Mouse (Mus musculus) lung, adult 2 months (tissue): ENCODE measurements around the gene Cisd3. TPM values are rescaled to one million over a fixed set of nuclear protein-coding genes. Genes with fewer than 3 reads are reported as not detected.
"Not testable (repeated sequence)": the region's sequence is repeated elsewhere in the genome, so short reads cannot be mapped to it uniquely, and the experiment has no call there.

Experiments used
- DNase-seq: peaks from one replicate; pipeline ENCODE4 v3.0.0; 2022
- H3K4me1 ChIP-seq: fragments of 200-500 bp; 2 replicates; pipeline ENCODE4 v1.6.1; 2011; ENCODE audit warnings: low read length; ENCODE audit not compliant: control insufficient read depth, insufficient read depth
- H3K4me3 ChIP-seq: fragments of 200-500 bp; replicated peaks from 2 replicates; pipeline ENCODE3; 2011; ENCODE audit warnings: low read depth, mild to moderate bottlenecking, control low read depth, low read length; ENCODE audit errors: extremely low read depth
- CTCF ChIP-seq: fragments of 200-500 bp; IDR thresholded peaks from 2 replicates; pipeline ENCODE4 v1.5.1; 2011; ENCODE audit warnings: mild to moderate bottlenecking, low read length, control low read depth; ENCODE audit not compliant: insufficient read depth
- POLR2A ChIP-seq: fragments of 200-500 bp; IDR thresholded peaks from 2 replicates; pipeline ENCODE4 v1.6.1; 2011; ENCODE audit warnings: low read depth, mild to moderate bottlenecking, control low read depth, low read length, borderline replicate concordance; ENCODE audit errors: extremely low read depth
- WGBS: fragments of 180-500 bp; shearing (Covaris S2); methylation state at CpG from one replicate; pipeline ENCODE4 v1.1.7; 2018; 5-methylcytosine and 5-hydroxymethylcytosine counted together
- polyA plus RNA-seq: library from polyadenylated mRNA; depleted of rRNA; stranded (reverse); fragments of >200 nt; gene quantifications from 2 replicates; pipeline ENCODE4 v1.2.3, GENCODE M21; 2012; rRNA removed

Gene Cisd3
- polyA plus RNA-seq, result 26.4 and 34.0 TPM in 2 replicates

DNA sequence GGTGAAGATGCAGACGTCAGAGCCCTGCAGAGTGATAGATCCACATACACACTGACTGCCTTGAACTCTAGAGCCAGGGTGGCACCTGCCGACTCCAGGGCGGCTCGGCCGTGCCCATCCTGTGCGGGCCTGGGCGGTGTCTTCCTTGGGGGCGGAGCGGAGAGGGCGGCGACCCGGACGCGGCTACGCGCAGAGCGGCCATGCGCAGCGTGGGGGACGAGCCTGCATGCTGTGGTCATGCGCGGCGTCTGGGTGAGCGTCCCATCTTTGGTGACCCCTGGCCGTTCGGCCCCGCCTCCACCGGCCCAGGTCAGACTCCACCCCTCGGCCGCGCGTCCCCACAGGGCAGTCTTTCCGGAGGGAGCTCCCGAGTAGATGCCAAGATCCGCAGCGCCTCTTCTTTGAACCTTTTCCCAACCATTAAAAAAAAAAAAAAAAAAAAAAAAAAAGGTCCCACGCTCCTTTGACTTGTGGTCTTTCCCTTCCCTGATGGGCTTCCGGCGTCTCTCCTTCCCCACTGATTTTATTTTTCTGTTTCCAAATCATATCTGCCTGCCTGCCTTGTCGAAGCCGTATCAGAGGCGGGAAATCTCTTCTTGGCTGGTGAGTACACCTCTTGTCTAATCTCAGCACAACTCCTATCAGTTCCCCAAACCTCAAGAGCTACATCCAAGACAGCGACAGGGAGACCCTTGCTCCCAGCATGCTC is at the start of gene Cisd3:
TSS of gene Cisd3 (plus strand) at position 214 of the 709 bp plus-strand sequence.
- TF ChIP-seq CTCF (no peak), POLR2A (peak; percentile 86; the same call in 1 of the 2 replicates)
- 1% methylated on average over 43 of the region's 43 CpGs for WGBS
- peak; percentile 93 for DNase-seq

DNA sequence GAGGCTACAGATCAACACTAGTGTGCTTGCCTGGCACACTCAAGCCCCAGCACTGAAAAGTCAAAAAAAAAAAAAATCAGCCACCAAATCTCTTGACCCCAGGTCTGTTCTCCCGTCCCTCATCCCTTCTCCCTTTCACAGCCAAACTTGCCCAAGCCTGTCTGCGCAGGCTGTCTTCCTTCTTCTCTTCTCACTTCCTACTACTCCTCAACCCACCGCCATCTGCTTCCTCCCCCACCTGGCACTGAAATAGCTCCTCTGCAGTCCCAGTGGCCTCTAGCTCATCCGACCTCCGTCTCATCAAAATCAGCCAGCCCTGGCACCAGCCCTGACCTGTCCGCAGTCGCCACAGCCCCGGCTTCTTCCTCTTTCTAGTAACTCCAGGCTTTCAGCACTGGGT is 44.0 kb upstream of the Cisd3 start:
- TF ChIP-seq POLR2A (no peak), CTCF (no peak)

More for the DNA sequence above, at the start of gene Cisd3:
- peak within 1 kb of the TSS; percentile 59 for H3K4me3 ChIP-seq
- H3K4me1 ChIP-seq, result peaks cover 17% of the 10 kb centered on the region

DNA sequence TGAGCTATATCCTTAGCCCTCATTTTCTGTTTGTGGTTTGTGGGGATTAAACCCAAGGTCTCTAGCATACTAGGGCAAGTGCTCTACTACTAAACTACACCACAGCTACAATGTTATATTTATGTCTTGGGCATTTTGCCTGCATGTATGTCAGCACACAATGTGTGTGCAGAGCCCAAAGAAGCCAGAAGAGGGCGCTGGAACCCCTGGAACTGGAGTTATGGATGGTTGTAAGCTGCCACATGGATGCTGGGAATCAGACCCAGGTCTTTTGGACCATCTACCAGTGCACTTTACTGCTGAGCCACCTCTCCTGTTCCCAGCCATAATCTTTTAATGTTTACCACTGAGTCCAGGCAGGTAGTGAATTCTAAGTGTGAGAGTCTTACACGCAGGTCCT is 42.9 kb upstream of the Cisd3 start:
- no peak for DNase-seq
- no peak for TF ChIP-seq CTCF
- no peak for TF ChIP-seq POLR2A
- Histone ChIP-seq H3K4me3 (no peak overlapping the region), H3K4me1 (no peaks in the 10 kb centered on the region)
- 49% methylated on average over 2 of the region's 2 CpGs for WGBS

More for the DNA sequence above, 44.0 kb upstream of the Cisd3 start:
- Histone ChIP-seq H3K4me3 (no peak overlapping the region), H3K4me1 (no peaks in the 10 kb centered on the region)
- WGBS, result 36% methylated on average over 8 of the region's 8 CpGs
- DNase-seq, result no peak

DNA sequence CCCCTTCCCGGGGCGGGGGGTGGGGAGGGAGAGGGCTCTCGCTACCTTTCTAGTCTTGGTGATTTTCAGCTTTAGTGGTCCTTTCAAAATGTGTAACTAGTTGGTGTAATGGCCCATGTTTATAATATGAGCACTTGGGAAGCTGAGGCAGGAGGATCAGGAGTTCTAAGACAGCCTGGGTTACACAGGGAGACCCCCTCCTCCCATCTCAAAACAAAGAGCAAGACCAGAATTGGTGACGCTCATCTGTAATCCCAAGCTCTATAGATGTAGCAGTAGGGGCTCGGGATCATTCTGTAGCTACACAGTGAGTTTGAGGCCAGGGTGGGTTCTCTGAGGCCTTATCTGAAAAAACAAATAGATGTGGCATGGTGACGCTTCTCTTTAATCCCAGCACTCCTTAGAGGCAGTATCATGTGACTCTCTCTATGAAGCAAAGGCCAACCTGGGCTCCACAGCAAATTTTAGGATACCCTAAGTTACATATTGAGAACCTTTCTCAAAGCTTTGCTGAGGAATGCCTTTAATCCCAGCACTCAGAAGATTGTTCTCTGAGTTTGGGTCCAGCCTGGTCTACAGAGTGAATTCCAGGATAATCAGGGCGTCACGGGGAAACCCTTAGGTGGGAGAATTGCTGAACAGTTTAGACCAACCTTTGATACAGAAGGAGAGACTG is 42.1 kb upstream of the Cisd3 start:
- no peak for DNase-seq
- Histone ChIP-seq H3K4me3 (no peak overlapping the region), H3K4me1 (no peaks in the 10 kb centered on the region)
- 67% methylated on average over 8 of the region's 8 CpGs for WGBS
- TF ChIP-seq POLR2A (no peak), CTCF (no peak)

DNA sequence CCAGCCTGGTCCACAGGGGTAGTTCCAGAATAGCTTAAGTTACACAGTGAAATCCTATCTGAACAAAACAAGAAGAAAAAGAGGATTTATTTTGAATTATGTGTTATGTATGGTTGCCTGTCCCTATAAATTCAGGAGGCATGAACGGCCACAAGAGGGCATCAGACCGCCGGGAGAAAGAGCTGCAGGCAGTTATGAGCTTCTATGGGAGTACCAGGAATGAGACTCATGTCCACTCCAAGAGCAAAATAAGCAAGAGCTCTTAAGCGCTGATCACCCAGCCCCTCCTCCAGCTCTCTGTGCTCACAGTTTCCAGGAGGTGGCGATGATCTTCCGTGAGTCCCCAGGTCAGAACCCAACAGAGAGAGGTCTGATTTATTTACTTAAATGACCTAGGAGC is 40.8 kb upstream of the Cisd3 start:
- no peak overlapping the region for H3K4me3 ChIP-seq
- DNase-seq, result peak; percentile 72
- TF ChIP-seq CTCF (peak; percentile 84), POLR2A (no peak)
- H3K4me1 ChIP-seq, result no peaks in the 10 kb centered on the region
- WGBS, result 9% methylated on average over 6 of the region's 6 CpGs

- not testable (repeated sequence) for H3K4me3 ChIP-seq, DNase-seq, H3K4me1 ChIP-seq
- WGBS, result 85% methylated on average over 3 of the region's 4 CpGs
Measured at GRCm38 (mm10) chr11:97648541-97648940, 37.1 kb upstream of the Cisd3 start.

DNA sequence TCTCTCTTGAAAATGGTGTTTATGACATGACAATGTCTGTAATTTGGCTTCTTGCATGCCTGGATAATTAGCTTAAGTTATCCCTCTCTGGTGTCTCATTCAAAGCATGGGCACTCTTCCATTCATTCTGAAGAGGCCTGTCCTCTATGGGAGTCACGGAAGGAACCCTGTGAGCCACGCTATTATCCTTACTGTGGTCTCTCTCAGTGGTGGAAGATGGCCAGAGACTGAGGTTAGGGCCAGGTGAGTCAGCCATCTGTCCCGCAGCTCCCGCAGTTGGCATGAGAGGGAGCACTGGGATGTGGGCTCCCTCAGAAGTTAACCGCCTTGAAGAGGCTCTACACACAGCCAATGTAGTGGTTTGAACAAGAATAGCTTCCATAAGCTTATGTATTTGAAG is 35.3 kb upstream of the Cisd3 start:
- DNase-seq, result no peak

DNA sequence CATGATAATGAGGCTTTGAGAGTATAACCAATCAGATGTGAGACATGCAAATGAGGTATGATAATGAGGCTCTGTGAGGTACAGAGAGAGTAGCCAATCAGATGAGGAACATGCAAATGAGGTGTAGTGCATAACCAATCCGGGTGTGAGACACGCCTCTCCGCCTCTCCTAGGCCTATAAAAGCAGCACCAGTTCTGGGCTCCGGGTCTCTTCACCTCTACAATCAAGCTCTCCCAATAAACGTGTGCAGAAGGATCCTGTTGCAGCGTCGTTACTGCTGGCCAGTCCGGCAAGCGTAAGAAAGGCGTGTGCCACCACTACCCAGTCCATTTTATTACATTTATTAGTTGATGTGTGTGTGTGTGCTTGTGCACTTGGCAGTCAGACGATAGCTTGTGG is 32.2 kb upstream of the Cisd3 start:
- DNase-seq, H3K4me1 ChIP-seq, H3K4me3 ChIP-seq: not testable (repeated sequence)
- WGBS, result 89% methylated on average over 11 of the region's 11 CpGs

More for the DNA sequence above, 35.3 kb upstream of the Cisd3 start:
- H3K4me3 ChIP-seq, result no peak overlapping the region
- 56% methylated on average over 5 of the region's 5 CpGs for WGBS
- no peak for TF ChIP-seq CTCF
- TF ChIP-seq POLR2A, result no peak
- H3K4me1 ChIP-seq, result no peaks in the 10 kb centered on the region

DNA sequence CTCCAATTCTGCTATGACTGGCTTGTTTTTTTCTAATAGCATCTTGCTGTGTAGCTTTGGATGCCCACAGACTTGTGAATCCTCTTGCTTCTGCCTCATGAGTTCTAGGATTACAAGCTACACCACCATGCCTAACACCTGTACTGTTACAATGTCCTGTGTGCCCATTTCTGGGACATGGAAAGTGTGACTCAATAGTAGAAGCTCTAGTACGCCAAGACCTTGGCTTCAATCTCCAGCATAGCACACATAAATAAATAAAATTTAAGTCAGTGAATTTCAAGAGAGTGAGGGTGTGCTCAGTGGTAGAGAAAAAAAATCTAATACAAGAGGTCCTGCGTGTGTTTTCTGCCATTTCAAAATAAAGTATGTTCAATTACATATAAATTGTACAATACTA is 31.4 kb upstream of the Cisd3 start:
- Histone ChIP-seq H3K4me3 (no peak overlapping the region), H3K4me1 (peaks cover 3% of the 10 kb centered on the region; the same call in 1 of the 2 replicates)
- TF ChIP-seq POLR2A (no peak), CTCF (no peak)
- DNase-seq, result no peak
- 84% methylated on average over 2 of the region's 2 CpGs for WGBS

GRCm38 (mm10) chr11:97656269-97656971 is 29.2 kb upstream of the Cisd3 start:
- no peak for TF ChIP-seq CTCF
- TF ChIP-seq POLR2A, result no peak
- WGBS, result 77% methylated on average over 14 of the region's 14 CpGs
- no peak for DNase-seq
- Histone ChIP-seq H3K4me1 (peaks cover 3% of the 10 kb centered on the region), H3K4me3 (no peak overlapping the region)
